Mouse (Mus musculus) embryonic facial prominence, embryonic 15.5 days (tissue): Measurements from ENCODE around the gene Nrxn3. TPM values are rescaled to one million over a fixed set of nuclear protein-coding genes. Genes with fewer than 3 reads are reported as not detected.

Experiments
- ATAC-seq: fragments of 200-750 bp; cut with Nextera tagmentation; 2 replicates; pipeline ENCODE4 v1.8.0; 2017; ENCODE audit warnings: low read depth, moderate TSS enrichment; ENCODE audit not compliant: insufficient number of reproducible peaks, low FRiP score, low TSS enrichment
- H3K27ac ChIP-seq: fragments of 300-500 bp; sonication (generic); replicated peaks from 2 replicates; pipeline ENCODE4 v1.5.1; 2015; ENCODE audit warnings: mild to moderate bottlenecking, inconsistent platforms
- H3K27me3 ChIP-seq: fragments of 300-500 bp; sonication (generic); 2 replicates; pipeline ENCODE4 v1.6.1; 2015; ENCODE audit warnings: inconsistent platforms
- H3K36me3 ChIP-seq: fragments of 300-500 bp; sonication (generic); 2 replicates; pipeline ENCODE4 v1.6.1; 2015; ENCODE audit warnings: mild to moderate bottlenecking, inconsistent platforms
- H3K4me1 ChIP-seq: fragments of 300-500 bp; sonication (generic); 2 replicates; pipeline ENCODE4 v1.6.1; 2015; ENCODE audit warnings: inconsistent platforms
- H3K4me2 ChIP-seq: fragments of 300-500 bp; sonication (generic); replicated peaks from 2 replicates; pipeline ENCODE4 v1.6.1; 2015; ENCODE audit warnings: mild to moderate bottlenecking, inconsistent platforms
- H3K4me3 ChIP-seq: fragments of 300-500 bp; sonication (generic); replicated peaks from 2 replicates; pipeline ENCODE4 v1.5.1; 2015; ENCODE audit warnings: mild to moderate bottlenecking, inconsistent platforms
- H3K9ac ChIP-seq: fragments of 300-500 bp; sonication (generic); 2 replicates; pipeline ENCODE4 v1.6.1; 2015; ENCODE audit warnings: inconsistent platforms
- H3K9me3 ChIP-seq: fragments of 300-500 bp; sonication (generic); replicated peaks from 2 replicates; pipeline ENCODE4 v1.6.1; 2016; ENCODE audit warnings: inconsistent platforms
- WGBS: fragments of 180-500 bp; shearing (Covaris S2); methylation state at CpG from one replicate; pipeline ENCODE4 v1.1.7; 2015; 5-methylcytosine and 5-hydroxymethylcytosine counted together
- polyA plus RNA-seq: library from polyadenylated mRNA; unstranded; fragments of >200 nt; fragmentation: Nextera tagmentation; extraction: Ambion mirVana; gene quantifications from 2 replicates; pipeline ENCODE4 v1.2.1, GENCODE M21; 2015

Gene Nrxn3
- polyA plus RNA-seq, 1 experiment from 2014 or later: 4.5 TPM

DNA sequence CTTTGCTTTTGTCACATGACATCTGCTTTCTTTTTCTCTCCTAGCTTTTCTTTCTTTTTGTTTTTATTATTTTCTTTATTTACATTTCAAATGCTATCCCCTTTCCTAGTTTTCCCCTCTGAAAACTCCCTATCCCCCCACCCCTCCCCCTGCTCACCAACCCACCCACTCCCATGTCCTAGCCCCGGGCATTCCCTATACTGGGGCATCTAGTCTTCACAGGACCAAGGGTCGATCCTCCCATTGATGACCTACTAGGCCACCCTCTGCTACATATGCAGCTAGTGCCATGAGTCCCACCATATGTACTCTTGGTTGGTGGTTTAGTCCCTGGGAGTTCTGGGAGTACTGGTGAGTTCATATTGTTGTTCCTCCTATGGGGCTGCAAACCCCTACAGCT, 655.0 kb downstream of the Nrxn3 start:
- H3K27ac ChIP-seq: no peak overlapping the region
- H3K36me3 ChIP-seq: no peaks in the 10 kb centered on the region
- no peak for ATAC-seq
- H3K4me2 ChIP-seq: no peak overlapping the region
- H3K9ac ChIP-seq: no peak overlapping the region
- no peaks in the 10 kb centered on the region for H3K4me1 ChIP-seq
- H3K9me3 ChIP-seq: no peaks in the 10 kb centered on the region
- H3K27me3 ChIP-seq: no peaks in the 10 kb centered on the region
- no peak overlapping the region for H3K4me3 ChIP-seq
- WGBS: 78% methylated on average over 2 of the region's 2 CpGs

DNA sequence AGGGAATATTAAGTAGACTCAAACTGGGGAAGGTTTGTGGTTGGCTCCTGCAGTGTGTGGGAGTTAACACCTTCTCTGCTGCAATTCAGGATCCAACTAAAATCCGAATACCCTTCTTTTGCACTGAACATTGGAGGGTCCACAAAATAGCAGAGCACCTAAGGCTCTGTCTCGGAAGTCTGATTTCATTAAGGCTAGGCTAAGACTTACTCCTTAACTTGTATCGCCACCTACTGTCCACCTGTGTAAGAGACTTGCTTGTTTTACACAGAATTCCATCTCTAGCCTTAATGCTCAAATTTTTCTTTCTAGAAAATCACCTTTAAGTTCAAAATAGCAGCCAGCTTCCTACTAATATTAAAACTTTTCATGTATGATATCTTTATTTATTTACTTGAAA, 660.6 kb downstream of the Nrxn3 start:
- Histone ChIP-seq H3K4me2 (no peak overlapping the region), H3K36me3 (no peaks in the 10 kb centered on the region), H3K27ac (no peak overlapping the region), H3K4me1 (no peaks in the 10 kb centered on the region), H3K27me3 (no peaks in the 10 kb centered on the region), H3K9ac (no peak overlapping the region), H3K9me3 (no peaks in the 10 kb centered on the region), H3K4me3 (no peak overlapping the region)
- 11% methylated on average over 3 of the region's 3 CpGs for WGBS
- no peak for ATAC-seq

DNA sequence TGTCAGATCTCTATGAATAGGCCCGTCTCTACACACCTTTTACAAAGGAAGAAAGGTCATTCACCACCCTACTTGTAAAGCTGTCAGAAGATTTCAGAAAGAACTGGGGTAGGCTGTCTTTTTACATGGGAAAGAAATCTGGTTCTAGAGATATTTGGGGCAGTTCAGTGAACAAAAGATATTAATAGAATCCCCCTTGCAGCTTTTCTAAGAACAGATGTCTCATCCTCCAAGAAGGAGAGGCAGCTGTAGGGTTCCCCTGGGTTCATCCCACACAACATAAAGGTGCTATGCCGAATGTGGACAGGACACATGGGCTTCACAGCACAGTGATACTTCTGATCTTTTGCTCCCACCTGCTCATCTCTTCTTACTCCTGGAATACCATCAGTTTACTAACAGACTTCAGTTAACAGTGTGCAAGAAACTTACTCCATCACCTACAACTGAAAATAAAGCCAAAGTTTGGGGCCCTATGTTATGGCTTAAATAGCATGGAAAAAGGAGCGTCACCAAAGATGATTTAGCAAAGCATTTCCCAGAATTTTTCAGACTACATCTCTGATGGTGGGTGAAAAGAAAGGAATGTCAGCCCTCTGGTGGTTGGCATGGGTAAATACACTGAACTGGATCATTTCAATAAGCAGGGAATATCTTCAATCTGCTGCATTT, 672.6 kb downstream of the Nrxn3 start:
- Histone ChIP-seq H3K27ac (no peak overlapping the region), H3K9ac (no peak overlapping the region), H3K9me3 (no peaks in the 10 kb centered on the region), H3K36me3 (no peaks in the 10 kb centered on the region), H3K27me3 (no peaks in the 10 kb centered on the region), H3K4me2 (no peak overlapping the region), H3K4me1 (no peaks in the 10 kb centered on the region), H3K4me3 (no peak overlapping the region)
- 42% methylated on average over 3 of the region's 3 CpGs for WGBS
- no peak for ATAC-seq

DNA sequence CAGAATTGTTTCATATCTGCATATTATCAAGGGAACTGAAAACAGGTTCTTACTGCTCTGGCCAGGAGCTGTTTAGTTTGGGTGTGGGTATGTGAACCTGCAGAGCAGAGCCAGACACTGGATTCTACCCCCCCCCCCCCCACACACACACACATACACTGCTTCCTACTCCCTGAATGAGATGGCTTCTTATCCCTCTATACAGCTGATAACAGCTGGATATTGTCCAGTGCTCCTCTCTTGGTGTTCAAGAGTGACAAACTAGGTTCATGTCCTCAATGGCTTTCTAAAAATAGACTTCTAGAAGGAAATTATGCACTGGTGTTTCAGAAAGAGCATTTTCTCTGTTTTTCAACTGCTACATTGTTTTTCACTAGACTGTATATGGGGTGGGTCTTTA, 713.8 kb downstream of the Nrxn3 start:
- Histone ChIP-seq H3K9me3 (no peaks in the 10 kb centered on the region), H3K4me1 (no peaks in the 10 kb centered on the region), H3K36me3 (no peaks in the 10 kb centered on the region), H3K9ac (no peak overlapping the region), H3K4me2 (no peak overlapping the region), H3K4me3 (no peak overlapping the region), H3K27me3 (no peaks in the 10 kb centered on the region), H3K27ac (no peak overlapping the region)
- ATAC-seq: no peak

DNA sequence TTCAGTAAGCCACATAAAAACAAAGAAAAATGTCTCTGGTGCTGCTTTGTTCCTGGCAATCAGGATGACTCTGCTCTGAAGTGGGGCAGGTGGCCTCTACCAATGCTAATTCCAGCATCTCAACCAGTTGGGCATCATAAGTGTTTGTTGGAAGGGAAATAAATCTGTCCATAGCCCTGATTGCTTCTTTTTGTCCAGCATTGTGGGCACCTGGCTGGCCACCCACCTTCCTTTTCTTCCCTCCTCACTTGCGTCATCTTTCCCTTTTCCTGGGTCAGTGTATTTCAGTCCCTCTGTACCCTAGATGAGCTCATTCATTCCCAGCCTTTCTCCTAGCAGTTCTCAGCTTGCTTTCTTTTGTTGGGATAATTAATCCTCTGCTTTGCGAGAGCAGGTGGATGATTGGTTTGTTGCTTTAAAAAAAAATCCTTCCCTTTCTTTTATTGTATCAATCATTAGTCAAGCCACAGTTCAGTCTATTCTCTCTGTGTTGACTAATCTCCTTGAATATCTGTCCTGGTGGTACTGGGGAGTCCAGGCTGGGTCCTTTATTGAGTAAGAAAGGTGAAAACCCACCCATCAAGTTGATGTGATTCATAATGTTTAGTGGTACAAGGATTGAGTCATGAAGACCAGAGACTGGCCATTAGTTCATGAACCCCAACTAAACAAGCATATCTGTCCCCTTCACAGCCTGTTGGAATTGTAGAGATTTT, 719.8 kb downstream of the Nrxn3 start:
- Histone ChIP-seq H3K9me3 (no peaks in the 10 kb centered on the region), H3K9ac (no peak overlapping the region), H3K27ac (no peak overlapping the region), H3K36me3 (no peaks in the 10 kb centered on the region), H3K4me3 (no peak overlapping the region), H3K27me3 (no peaks in the 10 kb centered on the region), H3K4me1 (no peaks in the 10 kb centered on the region), H3K4me2 (no peak overlapping the region)
- ATAC-seq: no peak
- WGBS: 47% methylated on average over 2 of the region's 2 CpGs

DNA sequence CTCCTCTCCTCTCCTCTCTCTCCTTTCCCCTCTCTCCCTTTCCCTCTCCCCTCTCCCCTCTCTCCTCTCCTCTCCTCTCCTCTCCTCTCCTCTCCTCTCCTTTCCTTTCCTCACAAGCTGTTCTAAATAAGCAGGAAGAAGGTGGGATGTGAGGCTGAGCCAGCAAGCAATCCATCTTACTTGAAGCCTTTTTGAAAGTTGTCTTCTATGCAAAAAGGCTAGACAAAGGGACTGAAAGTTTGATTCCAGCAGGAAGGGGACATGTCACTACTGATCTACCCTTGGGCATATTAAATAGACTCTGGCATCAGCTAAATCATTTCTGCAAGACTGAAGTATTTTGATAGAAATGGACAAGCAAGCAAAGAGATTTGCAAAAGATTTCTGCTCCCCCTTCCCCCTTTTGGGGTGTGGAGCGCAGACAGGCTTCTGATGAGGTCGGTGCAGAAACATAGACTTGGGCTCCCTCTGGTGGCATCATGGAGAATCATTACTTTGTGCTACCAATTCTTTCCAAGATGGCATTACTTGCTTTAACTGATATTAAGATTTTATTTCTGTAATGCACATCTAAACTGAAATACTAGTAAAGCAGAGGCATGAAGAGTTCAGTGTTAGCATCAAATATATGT, 728.1 kb downstream of the Nrxn3 start:
- Histone ChIP-seq H3K27ac (no peak overlapping the region), H3K27me3 (no peaks in the 10 kb centered on the region), H3K9me3 (no peaks in the 10 kb centered on the region), H3K9ac (no peak overlapping the region), H3K4me2 (no peak overlapping the region), H3K4me1 (no peaks in the 10 kb centered on the region), H3K36me3 (no peaks in the 10 kb centered on the region), H3K4me3 (no peak overlapping the region)
- no peak for ATAC-seq
- 3% methylated on average over 2 of the region's 2 CpGs for WGBS

DNA sequence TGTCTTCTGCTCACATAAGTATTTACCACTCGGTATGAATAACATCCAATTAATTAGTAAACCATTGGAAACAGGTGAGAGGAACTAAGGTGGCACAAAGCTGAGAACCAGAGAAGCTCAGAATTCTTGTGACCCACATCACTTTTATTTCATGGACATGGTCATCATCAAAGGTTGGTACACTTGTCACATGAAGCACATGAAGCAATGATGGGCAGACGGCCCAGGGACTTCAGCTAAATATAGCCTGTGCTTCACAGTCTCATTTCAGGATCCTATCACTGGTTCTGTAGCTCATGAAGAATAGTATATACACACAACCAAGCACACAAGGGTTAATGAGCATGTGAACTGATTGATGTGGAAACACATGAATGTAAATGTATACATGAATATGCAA, 747.5 kb downstream of the Nrxn3 start:
- no peak overlapping the region for H3K4me3 ChIP-seq
- H3K4me2 ChIP-seq: no peak overlapping the region
- H3K27me3 ChIP-seq: no peaks in the 10 kb centered on the region
- H3K9ac ChIP-seq: no peak overlapping the region
- no peak overlapping the region for H3K27ac ChIP-seq
- H3K9me3 ChIP-seq: no peaks in the 10 kb centered on the region
- H3K4me1 ChIP-seq: no peaks in the 10 kb centered on the region
- whole genome bisulfite sequencing: 74% methylated on average over 2 of the region's 2 CpGs
- ATAC-seq: no peak
- no peaks in the 10 kb centered on the region for H3K36me3 ChIP-seq

DNA sequence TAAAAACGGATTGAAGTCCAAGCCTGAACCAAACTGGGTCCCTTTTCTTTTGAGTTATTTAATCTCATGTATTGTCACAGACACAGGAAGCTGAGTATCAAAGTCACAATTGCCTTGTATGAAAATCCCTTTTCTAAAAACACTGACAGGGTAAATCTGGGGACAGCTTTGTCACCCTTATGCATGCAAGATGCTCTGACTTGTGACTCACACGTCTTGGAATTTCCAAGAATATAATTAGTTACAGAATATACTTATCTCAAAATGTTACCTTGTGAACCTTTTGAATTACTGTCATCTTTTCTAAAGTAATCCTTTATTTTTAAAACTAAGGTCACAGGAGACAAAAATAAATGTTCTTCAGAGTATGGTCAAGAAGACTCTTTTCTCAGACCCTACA, 748.6 kb downstream of the Nrxn3 start:
- ATAC-seq: no peak
- Histone ChIP-seq H3K9me3 (no peaks in the 10 kb centered on the region), H3K4me1 (no peaks in the 10 kb centered on the region), H3K4me2 (no peak overlapping the region), H3K36me3 (no peaks in the 10 kb centered on the region), H3K27ac (no peak overlapping the region), H3K27me3 (no peaks in the 10 kb centered on the region), H3K9ac (no peak overlapping the region), H3K4me3 (no peak overlapping the region)
- WGBS: 41% methylated on average over 2 of the region's 2 CpGs

DNA sequence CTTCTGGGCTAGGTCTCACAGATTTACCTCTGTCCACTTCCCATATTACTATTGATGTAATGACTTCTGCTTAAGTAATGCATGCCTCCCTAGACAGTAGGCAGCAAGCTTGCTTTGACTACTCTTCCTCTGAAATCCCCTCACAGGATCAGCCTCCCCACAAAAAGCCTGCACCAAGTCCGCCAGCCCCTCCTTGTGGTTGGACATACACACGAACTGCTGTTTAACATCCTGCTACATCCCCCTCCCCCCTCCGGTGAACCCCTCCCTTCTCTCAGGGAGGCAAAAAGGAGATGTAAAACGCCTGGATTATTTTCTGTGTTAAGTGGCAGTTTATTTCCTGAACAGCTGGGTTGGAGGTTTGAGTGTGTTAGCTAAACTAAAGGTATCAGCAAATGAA, 749.2 kb downstream of the Nrxn3 start:
- Histone ChIP-seq H3K27me3 (no peaks in the 10 kb centered on the region), H3K27ac (no peak overlapping the region), H3K4me3 (no peak overlapping the region)

DNA sequence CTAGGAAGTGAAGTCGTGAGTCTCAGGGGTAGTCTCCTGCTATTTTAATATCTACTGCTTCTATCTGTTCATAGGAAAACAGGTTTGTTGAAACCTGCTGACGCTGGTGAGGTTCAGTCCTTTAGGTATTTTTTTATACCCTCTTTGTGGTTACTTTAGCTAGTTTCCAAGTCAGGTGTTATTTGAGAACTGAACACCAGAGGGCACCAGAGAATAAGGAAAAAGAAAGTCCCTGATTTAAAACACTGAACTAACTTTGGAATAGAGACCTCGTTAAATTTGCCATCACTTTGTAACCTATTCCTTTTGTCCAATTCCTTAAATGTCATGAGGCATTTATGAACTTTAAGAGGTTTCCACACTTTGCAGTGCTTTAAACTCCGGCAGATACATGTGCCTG, 756.4 kb downstream of the Nrxn3 start:
- Histone ChIP-seq H3K36me3 (no peaks in the 10 kb centered on the region), H3K27me3 (no peaks in the 10 kb centered on the region), H3K27ac (no peak overlapping the region), H3K4me3 (no peak overlapping the region), H3K9ac (no peak overlapping the region), H3K9me3 (no peaks in the 10 kb centered on the region), H3K4me1 (no peaks in the 10 kb centered on the region), H3K4me2 (no peak overlapping the region)
- WGBS: 14% methylated on average over 4 of the region's 4 CpGs
- no peak for ATAC-seq

More for the DNA sequence above, 749.2 kb downstream of the Nrxn3 start:
- no peak for ATAC-seq
- Histone ChIP-seq H3K9me3 (no peaks in the 10 kb centered on the region), H3K36me3 (no peaks in the 10 kb centered on the region), H3K4me2 (no peak overlapping the region), H3K4me1 (no peaks in the 10 kb centered on the region), H3K9ac (no peak overlapping the region)
- WGBS: 28% methylated on average over 4 of the region's 4 CpGs

DNA sequence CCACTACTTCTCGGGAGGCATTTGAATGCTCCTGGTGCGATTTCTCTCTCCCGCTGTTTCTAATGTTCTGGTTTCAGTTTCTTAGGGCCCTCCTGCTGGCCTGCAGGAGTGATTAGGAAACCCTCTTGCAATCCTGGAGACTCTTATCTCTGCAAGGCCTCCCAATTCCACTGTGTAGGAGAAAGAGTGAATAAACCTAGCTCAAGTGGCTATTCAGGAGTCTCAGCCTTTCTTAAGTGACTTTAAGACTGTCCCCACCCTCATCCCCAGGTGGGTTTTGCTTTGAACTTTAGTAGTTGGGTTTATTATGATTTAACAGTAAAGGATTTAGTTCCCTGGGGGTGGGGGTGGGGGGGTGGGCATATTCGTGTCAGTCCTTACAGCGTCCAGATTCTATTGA, 759.5 kb downstream of the Nrxn3 start:
- Histone ChIP-seq H3K4me1 (no peaks in the 10 kb centered on the region), H3K4me2 (no peak overlapping the region), H3K9ac (no peak overlapping the region), H3K27ac (no peak overlapping the region), H3K27me3 (no peaks in the 10 kb centered on the region), H3K9me3 (no peaks in the 10 kb centered on the region), H3K4me3 (no peak overlapping the region), H3K36me3 (no peaks in the 10 kb centered on the region)
- WGBS: 34% methylated on average over 5 of the region's 5 CpGs
- ATAC-seq: no peak

DNA sequence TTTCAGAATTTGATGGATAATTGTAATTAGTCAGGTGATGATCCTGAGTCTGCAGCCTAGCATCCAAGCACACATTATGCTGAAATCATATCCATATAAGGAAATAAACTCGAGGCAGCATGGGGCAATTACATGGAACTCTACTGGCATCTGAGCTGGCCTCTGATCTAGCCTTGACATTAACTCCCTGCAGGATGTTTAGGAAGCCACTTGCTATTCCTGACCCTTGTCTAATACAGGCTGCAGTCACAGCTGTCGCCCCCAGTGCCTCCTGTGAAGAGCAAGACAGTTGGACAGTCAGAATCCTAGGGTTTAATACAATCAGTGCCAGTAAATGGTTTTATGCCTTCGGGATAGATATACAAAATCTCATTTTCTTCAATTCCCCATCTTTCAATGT, 781.4 kb downstream of the Nrxn3 start:
- Histone ChIP-seq H3K9ac (no peak overlapping the region), H3K9me3 (no peaks in the 10 kb centered on the region), H3K27ac (no peak overlapping the region), H3K4me2 (no peak overlapping the region), H3K36me3 (no peaks in the 10 kb centered on the region), H3K27me3 (no peaks in the 10 kb centered on the region), H3K4me3 (no peak overlapping the region), H3K4me1 (no peaks in the 10 kb centered on the region)
- 54% methylated on average over 3 of the region's 3 CpGs for WGBS
- ATAC-seq: no peak
